Mouse (Mus musculus) kidney, embryonic 16.5 days (tissue): ENCODE results near the gene Rab5if. TPM values are rescaled to one million over a fixed set of nuclear protein-coding genes. Genes with fewer than 3 reads are reported as not detected.
"Not testable (repeated sequence)": the region's sequence is repeated elsewhere in the genome, so short reads cannot be mapped to it uniquely, and the experiment has no call there.

Source experiments
- ATAC-seq: fragments of 200-750 bp; cut with Nextera tagmentation; 2 replicates; pipeline ENCODE4 v1.8.0; 2017; ENCODE audit warnings: moderate TSS enrichment; ENCODE audit not compliant: low FRiP score, low TSS enrichment
- H3K27ac ChIP-seq: fragments of 300-500 bp; sonication (generic); 2 replicates; pipeline ENCODE4 v1.5.1; 2014; ENCODE audit warnings: low read length
- H3K27me3 ChIP-seq: fragments of 300-500 bp; sonication (generic); 2 replicates; pipeline ENCODE4 v1.6.1; 2014; ENCODE audit warnings: low read length, control low read depth, mixed read lengths; ENCODE audit not compliant: insufficient read depth
- H3K36me3 ChIP-seq: fragments of 300-500 bp; sonication (generic); 2 replicates; pipeline ENCODE4 v1.6.1; 2014; ENCODE audit warnings: low read length, control low read depth, mixed read lengths; ENCODE audit not compliant: insufficient read depth
- H3K4me1 ChIP-seq: fragments of 300-500 bp; sonication (generic); 2 replicates; pipeline ENCODE4 v1.6.1; 2014; ENCODE audit warnings: low read length, control low read depth, mixed read lengths; ENCODE audit not compliant: insufficient read depth
- H3K4me2 ChIP-seq: fragments of 300-500 bp; sonication (generic); replicated peaks from 2 replicates; pipeline ENCODE4 v1.6.1; 2014; ENCODE audit warnings: low read depth, low read length
- H3K4me3 ChIP-seq: fragments of 300-500 bp; sonication (generic); 2 replicates; pipeline ENCODE4 v1.5.1; 2014; ENCODE audit warnings: mild to moderate bottlenecking, low read length
- H3K9ac ChIP-seq: fragments of 300-500 bp; sonication (generic); replicated peaks from 2 replicates; pipeline ENCODE4 v1.6.1; 2014; ENCODE audit warnings: low read length
- H3K9me3 ChIP-seq: fragments of 300-500 bp; sonication (generic); 2 replicates; pipeline ENCODE4 v1.6.1; 2016; ENCODE audit warnings: low read length, control low read depth
- WGBS: fragments of 180-500 bp; shearing (Covaris S2); extraction: QIAGEN DNeasy Blood & Tissue Kit; methylation state at CpG from one replicate; pipeline ENCODE4 v1.1.7; 2014; 5-methylcytosine and 5-hydroxymethylcytosine counted together
- polyA plus RNA-seq: library from polyadenylated mRNA; unstranded; fragments of >200 nt; fragmentation: Nextera tagmentation; extraction: Ambion mirVana; gene quantifications from 2 replicates; pipeline ENCODE4 v1.2.1, GENCODE M21; 2015

Gene Rab5if
- polyA plus RNA-seq, 1 experiment from 2014 or later, result 168 TPM

DNA sequence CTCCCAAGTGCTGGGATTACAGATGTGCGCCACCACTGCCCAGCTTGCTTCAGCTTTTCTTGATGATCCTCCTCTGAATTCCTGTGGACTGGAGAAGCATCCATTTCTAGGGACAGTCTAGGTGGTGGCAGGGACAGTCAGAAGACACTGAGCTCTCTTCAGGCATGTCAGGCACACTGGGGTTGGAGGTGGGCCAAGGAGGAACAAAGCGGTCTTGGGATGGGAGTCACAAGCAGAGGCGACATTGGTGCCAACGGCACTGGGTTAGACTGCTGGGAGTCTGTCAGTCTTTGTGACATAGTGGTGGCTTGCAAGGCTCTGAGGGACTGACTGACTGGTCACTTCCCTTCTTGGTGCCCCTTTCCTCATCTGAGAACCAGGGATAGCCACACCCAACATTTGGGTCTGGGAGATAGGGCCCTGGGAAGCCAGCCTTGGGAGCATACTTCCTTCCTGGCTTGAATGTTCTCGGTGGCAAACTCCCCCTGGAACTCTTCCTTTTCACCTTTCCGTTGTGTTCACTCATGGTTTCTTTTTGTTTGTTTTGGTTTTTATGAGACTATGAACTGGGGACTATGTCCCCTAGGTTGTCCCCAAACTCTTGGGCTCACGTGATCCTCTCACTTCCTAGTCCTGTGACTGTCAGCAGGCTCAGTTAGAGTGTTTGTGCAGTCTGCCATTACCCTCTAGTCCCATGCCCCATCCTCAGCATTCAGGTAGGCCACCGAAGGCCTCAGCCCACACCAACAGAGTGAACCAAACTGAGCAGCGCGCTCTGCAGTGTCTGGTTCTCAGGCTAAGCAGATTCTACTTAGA is 21.7 kb downstream of the Rab5if start:
- WGBS, result 86% methylated on average over 10 of the region's 10 CpGs
- no peak overlapping the region for H3K4me2 ChIP-seq
- no peaks in the 10 kb centered on the region for H3K36me3 ChIP-seq
- H3K9ac ChIP-seq, result no peak overlapping the region
- no peaks in the 10 kb centered on the region for H3K4me1 ChIP-seq
- no peaks in the 10 kb centered on the region for H3K27me3 ChIP-seq
- no peaks in the 10 kb centered on the region for H3K9me3 ChIP-seq
- ATAC-seq, result no peak
- no peak overlapping the region for H3K4me3 ChIP-seq
- no peak overlapping the region for H3K27ac ChIP-seq

- not testable (repeated sequence) for H3K4me3 ChIP-seq, H3K9me3 ChIP-seq, H3K9ac ChIP-seq, H3K36me3 ChIP-seq, H3K4me1 ChIP-seq, ATAC-seq, H3K27me3 ChIP-seq, H3K4me2 ChIP-seq, H3K27ac ChIP-seq
- 74% methylated on average over 2 of the region's 2 CpGs for WGBS
Observed at GRCm38 (mm10) chr2:156885666-156886065, 22.7 kb downstream of the Rab5if start.

DNA sequence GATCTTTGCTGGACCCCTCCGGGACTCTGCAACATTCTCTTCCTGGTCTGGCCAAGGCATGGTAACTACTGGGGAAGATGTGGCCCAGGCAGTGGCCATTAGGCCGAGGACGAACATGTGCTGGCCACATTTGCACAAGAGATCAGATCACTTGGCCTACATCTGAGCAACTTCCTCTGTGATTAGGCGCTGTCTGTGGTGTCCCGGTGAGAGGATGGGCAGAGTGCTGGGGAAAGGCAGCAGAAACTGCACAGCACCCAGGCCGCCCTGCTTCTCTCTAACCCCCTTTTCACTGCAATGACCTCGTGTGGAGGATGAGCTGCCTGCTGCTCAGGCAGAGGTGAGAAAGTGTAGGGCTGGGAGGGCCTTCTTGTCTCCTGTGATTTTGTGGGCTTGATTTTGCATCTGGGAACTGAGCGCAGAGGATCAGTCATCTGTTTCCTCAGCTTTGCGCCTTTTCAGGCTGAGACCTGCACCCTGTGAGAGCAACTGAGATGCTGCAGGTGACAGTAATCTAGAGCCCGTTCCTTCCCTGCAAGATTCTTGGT is 23.2 kb downstream of the Rab5if start:
- Histone ChIP-seq H3K4me2 (no peak overlapping the region), H3K27ac (no peak overlapping the region), H3K4me1 (no peaks in the 10 kb centered on the region), H3K9me3 (no peaks in the 10 kb centered on the region), H3K27me3 (no peaks in the 10 kb centered on the region), H3K4me3 (no peak overlapping the region), H3K36me3 (no peaks in the 10 kb centered on the region), H3K9ac (no peak overlapping the region)
- WGBS, result 73% methylated on average over 10 of the region's 10 CpGs
- no peak for ATAC-seq

DNA sequence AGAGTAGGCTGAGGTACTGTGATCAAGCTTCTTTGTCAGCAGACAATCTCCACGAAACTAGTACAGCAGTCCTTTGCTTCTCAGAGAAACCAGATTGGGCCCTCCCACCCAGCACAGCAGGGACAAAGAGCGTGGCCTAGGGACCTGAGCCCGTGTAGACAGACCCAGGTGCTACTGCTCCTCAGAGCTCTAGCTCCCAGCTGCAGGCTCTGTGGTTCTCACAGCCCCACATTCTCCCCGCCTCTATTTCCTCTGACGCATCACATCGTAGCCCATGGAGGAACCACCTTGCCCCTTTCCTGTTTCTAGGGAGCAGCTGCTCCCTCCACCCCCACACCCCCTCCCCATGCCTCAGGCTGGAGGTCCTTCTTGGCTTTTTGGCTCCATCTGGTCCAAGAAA is 24.1 kb downstream of the Rab5if start, which contains the start of gene Sla2:
Gene Sla2, minus strand, starts transcription at position 176 of the 400 bp plus-strand sequence.
- no peak for ATAC-seq
- Histone ChIP-seq H3K9me3 (no peaks in the 10 kb centered on the region), H3K4me1 (no peaks in the 10 kb centered on the region)

DNA sequence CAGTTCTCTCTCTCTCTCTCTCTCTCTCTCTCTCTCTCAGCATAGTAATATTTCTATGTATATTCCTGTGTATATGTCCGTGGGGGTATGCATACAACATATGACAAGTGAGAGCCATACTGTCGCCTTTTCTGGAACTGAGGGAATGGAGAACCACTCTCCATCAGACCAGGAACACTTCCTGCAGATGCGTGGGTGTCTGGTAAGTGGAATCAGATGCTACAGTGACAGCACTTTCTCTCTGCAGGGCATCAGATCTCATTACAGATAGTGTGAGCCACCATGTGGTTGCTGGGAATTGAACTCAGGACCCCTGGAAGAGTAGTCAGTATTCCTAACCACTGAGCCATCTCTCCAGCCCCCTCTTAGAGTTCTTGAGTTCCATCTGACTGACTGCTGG is 25.6 kb downstream of the Rab5if start:
- Histone ChIP-seq H3K4me1 (no peaks in the 10 kb centered on the region), H3K27ac (no peak overlapping the region), H3K9ac (no peak overlapping the region), H3K4me3 (no peak overlapping the region), H3K9me3 (no peaks in the 10 kb centered on the region), H3K4me2 (no peak overlapping the region), H3K27me3 (no peaks in the 10 kb centered on the region), H3K36me3 (no peaks in the 10 kb centered on the region)
- WGBS, result 71% methylated on average over 3 of the region's 3 CpGs
- no peak for ATAC-seq

More for the DNA sequence above, 24.1 kb downstream of the Rab5if start, which contains the start of gene Sla2:
- Histone ChIP-seq H3K36me3 (no peaks in the 10 kb centered on the region), H3K4me3 (no peak within 1 kb of the TSS), H3K27ac (no peak within 1 kb of the TSS), H3K9ac (no peak within 1 kb of the TSS), H3K27me3 (no peaks in the 10 kb centered on the region), H3K4me2 (no peak within 1 kb of the TSS)
- 60% methylated on average over 6 of the region's 6 CpGs for WGBS

- ATAC-seq, result no peak
- Histone ChIP-seq H3K36me3 (no peaks in the 10 kb centered on the region), H3K27ac (no peak overlapping the region), H3K4me1 (no peaks in the 10 kb centered on the region), H3K27me3 (no peaks in the 10 kb centered on the region), H3K4me3 (no peak overlapping the region), H3K9me3 (no peaks in the 10 kb centered on the region), H3K4me2 (no peak overlapping the region), H3K9ac (no peak overlapping the region)
- WGBS, result 67% methylated on average over 3 of the region's 3 CpGs
Observed at GRCm38 (mm10) chr2:156892240-156892639, 29.3 kb downstream of the Rab5if start.

DNA sequence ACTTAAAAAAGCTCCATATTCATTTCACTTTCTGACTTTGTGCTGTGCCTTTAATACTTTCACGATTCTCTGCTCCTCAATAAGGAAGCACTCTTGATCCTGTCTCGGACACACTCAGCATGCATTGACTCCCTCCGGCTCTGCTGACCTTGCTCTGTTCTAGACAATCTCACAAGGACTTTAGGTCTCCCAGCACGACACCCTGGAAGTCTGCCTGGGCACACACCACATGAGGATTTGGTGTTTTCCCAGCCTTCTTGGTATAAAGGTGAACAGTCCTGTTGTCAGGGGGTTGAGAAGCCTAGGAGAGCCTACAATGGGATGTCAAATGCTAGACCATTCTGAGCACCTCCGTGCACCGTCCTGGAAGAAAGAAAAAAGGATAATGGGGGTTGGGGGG is 29.9 kb downstream of the Rab5if start:
- H3K9ac ChIP-seq, result no peak overlapping the region
- no peak overlapping the region for H3K4me2 ChIP-seq
- H3K27me3 ChIP-seq, result no peaks in the 10 kb centered on the region
- no peaks in the 10 kb centered on the region for H3K4me1 ChIP-seq
- WGBS, result 75% methylated on average over 6 of the region's 6 CpGs
- H3K36me3 ChIP-seq, result no peaks in the 10 kb centered on the region
- H3K27ac ChIP-seq, result no peak overlapping the region
- no peaks in the 10 kb centered on the region for H3K9me3 ChIP-seq
- no peak for ATAC-seq
- H3K4me3 ChIP-seq, result no peak overlapping the region

- WGBS, result 65% methylated on average over 15 of the region's 15 CpGs
- Histone ChIP-seq H3K36me3 (no peaks in the 10 kb centered on the region), H3K27ac (no peak overlapping the region), H3K9me3 (no peaks in the 10 kb centered on the region), H3K4me2 (no peak overlapping the region), H3K27me3 (no peaks in the 10 kb centered on the region), H3K9ac (no peak overlapping the region), H3K4me1 (no peaks in the 10 kb centered on the region), H3K4me3 (no peak overlapping the region)
- no peak for ATAC-seq
Observed at GRCm38 (mm10) chr2:156894496-156895265, 31.8 kb downstream of the Rab5if start.

GRCm38 (mm10) chr2:156896384-156896914 is 33.5 kb downstream of the Rab5if start:
- no peaks in the 10 kb centered on the region for H3K36me3 ChIP-seq
- 68% methylated on average over 9 of the region's 9 CpGs for WGBS
- no peaks in the 10 kb centered on the region for H3K27me3 ChIP-seq
- no peak overlapping the region for H3K9ac ChIP-seq
- no peak overlapping the region for H3K4me3 ChIP-seq
- H3K4me1 ChIP-seq, result no peaks in the 10 kb centered on the region
- no peak for ATAC-seq
- H3K4me2 ChIP-seq, result no peak overlapping the region
- H3K27ac ChIP-seq, result no peak overlapping the region
- H3K9me3 ChIP-seq, result no peaks in the 10 kb centered on the region
